Mouse (Mus musculus) thymus, postnatal 10 days (tissue): ENCODE results near the gene Kdelr1.

Experiments
- DNase-seq, 2 experiments: peaks; one replicate each; pipeline ENCODE4 v3.0.0; 2021; ENCODE audit warnings: low spot score in 2 of 2

Kdelr1 gene

DNA sequence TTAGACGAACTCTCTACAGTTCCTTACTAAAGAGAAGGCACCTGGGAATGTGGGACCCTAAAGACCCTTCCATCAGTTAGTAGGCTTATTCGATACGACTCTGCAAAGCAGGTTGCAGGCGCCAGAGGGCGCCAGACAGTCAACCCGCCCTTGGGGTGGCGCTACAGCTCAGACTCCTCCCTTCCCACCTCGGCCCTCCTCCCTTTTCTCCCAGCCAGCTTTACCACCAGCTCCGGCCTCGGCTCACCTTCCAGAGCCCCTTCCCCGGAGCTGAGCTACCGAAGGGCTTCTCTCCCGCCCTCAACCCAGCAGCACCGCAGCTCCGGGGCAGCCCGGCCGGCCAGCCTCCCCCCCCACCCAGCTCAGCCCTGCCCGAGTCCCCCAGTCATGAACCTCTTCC, at the start of gene Kdelr1:
TSS of gene Kdelr1 (plus strand) at position 149 of the 400 bp plus-strand sequence.
- DNase-seq: peak; percentile 82 to 92

DNA sequence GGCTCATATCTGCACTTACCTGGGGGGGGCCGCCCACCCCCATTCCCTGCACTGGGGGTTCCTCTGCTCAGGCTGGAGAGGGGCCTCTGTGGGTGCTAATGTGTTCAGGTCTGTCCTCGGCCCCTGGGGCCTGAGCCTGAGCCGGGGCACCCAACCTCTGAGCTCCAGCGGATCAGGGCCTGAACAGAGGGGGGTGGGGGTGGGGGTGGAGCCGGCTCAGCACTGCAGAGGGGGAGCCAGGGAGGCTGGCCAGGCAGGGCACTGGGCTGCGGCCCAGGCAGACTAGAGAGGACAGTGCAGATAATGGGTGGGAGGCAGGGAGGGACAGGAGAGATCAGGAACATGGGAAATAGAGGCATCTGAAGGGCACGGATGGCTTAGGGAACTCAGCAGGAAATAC, 48.0 kb upstream of the Kdelr1 start, which contains the start of gene Kcnj14:
TSS of gene Kcnj14 (minus strand) at position 185 of the 400 bp plus-strand sequence.
- no peak for DNase-seq

GRCm38 (mm10) chr7:45826631-45827030, 45.9 kb upstream of the Kdelr1 start:
- no peak for DNase-seq

GRCm38 (mm10) chr7:45830427-45831127, 42.0 kb upstream of the Kdelr1 start, which contains the start of gene Grwd1:
TSS of gene Grwd1 (minus strand) at chr7:45830944.
- DNase-seq: peak; percentile 61 to 72

DNA sequence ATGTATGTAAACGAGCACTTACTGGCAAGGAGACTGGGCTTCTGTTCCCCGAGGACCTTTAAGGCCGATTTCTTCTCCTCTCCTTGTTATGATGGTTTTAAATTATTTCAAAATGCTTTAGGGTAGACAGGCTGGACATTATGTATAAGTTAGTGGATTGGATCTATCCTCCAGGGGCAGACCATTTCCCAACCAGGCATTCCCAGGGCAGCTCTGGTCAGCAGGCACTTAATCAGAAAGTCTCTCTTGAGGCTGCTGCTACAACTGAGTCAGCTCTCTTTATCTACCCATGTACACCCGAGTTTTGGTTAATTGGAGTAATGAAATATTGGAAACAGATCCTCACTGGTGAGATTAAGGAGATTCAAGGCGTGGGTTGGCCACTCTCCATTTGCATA, 41.4 kb upstream of the Kdelr1 start:
- DNase-seq: no peak

- DNase-seq: no peak
Measured at GRCm38 (mm10) chr7:45832428-45832827, 40.1 kb upstream of the Kdelr1 start.

DNA sequence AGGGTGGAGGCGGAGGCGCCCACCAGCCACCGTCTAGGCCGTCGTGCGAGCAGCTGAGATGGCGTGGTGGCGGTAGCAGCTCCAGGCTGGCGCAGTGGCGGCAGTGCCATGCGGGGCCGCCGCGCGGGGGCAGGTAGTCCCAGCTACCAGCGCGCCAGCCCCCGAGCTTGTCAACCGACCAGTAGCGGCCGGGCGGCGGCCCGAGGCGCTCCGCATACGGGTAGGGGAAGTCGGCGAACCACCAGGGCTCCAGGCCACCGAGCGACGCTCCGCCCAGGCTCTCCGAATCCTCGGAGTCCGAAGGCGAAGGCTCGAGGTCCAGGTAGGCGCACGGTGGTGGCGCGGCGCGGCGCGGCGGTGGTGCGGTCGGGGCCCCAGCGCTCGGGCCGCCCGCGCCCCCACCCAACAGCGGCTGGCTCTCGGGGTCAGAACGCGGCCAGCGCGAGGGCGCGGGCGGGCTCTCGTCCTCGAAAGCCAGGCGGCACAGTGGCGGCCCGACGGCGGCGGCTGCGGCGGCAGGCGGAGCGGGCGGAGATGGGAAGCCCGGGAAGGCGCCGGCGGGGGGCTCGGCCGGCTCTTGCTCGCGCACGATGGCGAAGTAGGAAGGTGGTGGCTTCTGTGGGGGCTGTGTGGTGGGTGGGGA, 39.3 kb upstream of the Kdelr1 start:
- no peak for DNase-seq

DNA sequence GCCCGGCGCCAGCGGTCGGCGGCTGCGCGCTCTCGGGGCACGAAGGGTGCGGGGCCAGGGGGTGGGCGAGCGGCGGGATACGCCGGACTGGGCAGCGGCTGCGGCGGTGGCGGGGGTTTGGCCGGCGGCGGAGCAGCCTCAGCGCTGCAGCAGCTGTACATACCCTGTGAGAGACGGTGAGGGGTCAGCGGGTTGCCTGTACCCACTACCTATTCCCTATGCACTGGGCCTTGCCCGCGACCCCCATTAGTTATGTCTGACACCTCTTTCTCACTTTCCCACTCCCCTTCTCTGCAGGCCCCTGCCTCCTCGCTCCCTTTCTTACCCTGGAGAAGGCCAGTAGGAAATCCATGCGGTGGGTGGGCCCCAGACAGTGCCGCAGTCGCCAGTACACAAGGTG, 38.6 kb upstream of the Kdelr1 start:
- no peak for DNase-seq

GRCm38 (mm10) chr7:45842950-45843744, 29.4 kb upstream of the Kdelr1 start:
- no peak for DNase-seq

DNA sequence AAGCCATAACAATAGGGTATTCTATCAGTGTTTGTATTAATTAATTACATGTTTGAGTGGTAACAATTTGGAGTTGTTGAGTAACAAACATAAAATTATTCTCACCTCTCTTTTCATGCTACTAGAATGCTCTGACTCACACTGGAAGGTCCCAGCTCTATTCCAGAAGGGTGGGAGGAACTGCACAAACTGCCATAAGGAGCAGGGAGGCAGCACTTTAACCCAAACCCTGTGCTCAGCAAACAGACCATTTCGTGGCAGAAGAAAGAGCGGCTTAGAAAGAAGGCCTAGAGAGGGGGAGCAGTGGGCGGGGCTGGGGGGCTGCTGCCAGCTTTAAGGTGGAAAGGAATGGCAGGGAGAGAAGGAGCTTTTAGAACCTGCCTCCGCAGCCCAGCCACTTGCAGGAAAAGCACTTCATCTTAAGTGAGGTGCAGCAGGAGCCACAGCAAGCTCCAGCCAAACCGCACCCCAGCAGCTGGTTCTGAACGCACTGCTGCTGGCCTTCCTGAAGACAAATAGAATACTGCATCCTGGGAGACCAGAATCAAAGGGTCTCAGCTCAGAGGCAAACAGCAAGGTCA, 24.0 kb upstream of the Kdelr1 start:
- no peak for DNase-seq

DNA sequence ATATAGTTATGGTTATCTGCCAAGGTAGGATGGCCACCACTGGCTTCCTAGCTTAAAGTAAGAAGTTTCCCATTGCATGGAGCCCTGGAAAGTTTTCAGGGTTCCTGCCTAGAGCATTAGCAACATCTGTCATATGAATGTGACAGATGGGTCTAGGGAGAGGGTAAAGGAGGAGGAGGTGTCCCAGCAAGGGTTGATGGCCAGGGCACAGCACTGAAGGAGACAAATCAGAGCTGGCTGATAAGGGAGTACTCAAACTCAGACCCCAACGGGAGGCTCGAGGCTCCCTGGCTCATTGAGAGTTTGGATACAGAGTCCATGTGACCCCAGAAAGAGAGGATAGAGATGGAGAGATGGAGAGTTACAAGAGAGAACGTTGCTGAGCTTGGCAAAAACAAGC, 21.9 kb upstream of the Kdelr1 start:
- DNase-seq: no peak

- DNase-seq: no peak
Measured at GRCm38 (mm10) chr7:45853089-45853488, 19.5 kb upstream of the Kdelr1 start.

- DNase-seq: no peak
Measured at GRCm38 (mm10) chr7:45856950-45857901, 15.3 kb upstream of the Kdelr1 start.

DNA sequence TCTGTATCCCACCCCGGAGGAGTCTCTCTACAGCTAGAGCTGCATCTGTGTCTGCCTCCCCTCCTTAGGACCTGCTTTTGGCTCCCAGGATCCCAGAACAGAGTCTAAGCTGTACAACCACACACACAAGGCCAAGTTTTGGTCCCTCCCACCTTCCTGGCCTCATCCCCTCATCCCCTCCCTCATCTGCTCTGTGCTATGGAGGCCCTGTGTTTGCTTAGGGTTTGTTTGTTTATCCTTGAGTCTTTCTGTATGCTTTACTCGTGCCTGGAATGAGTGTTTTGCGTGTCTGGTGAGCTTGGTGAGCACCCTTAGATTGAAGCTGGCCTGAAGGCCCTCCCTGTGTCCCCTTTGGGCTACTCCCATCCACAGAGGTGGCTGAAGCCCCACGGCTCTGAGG, 13.6 kb upstream of the Kdelr1 start:
- DNase-seq: no peak

GRCm38 (mm10) chr7:45862804-45863203, 9.8 kb upstream of the Kdelr1 start:
- no peak for DNase-seq

GRCm38 (mm10) chr7:45864435-45864834, 8.1 kb upstream of the Kdelr1 start:
- no peak for DNase-seq

DNA sequence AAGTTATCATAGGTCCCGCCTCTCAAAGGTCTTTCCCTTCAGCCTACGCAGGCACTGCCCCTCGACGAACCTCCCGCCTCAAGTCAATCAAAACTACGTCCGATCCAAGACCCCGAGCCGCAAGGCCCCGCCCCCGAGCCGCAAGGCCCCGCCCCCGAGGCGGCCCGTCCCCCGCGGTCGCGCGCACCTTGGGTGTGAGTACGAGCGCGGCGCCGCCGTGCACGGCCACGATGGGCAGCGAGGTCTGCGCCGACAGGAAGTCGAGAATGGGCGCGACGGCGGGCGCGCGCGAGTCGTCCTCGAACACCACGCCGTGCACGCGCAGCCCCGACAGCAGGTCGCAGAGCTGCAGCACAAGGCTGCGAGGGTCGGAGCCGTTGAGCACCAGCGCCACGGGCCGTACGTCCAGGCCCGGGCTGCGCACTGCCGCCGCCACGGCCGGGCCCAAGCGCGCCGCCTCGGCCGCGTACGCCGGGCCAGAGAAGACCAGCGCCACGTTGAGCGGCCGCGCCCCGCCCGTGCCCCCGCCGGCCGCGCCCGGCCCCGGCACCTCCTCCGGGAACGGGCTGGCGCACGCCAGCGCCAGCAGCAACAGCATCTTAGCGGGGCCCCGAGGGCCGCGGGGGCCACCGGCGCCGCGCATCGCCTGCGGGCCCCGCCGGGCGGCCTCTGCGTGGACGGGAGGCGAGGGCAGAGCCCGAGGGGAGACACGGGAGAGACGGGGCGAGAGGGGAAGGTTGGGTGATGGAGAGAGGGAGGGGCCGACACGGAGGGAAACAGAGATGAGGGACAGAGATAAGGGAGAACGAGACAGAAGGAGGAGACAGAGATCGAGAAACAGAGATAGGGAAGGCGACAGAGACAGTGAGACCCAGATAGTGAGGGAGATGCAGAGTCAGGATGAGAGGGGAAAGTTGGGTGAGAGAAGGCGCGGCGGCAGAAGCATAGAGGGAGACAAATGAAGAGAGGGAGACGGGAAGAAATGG, 6.4 kb upstream of the Kdelr1 start:
- peak; percentile 85 to 90 for DNase-seq

- DNase-seq: no peak
Measured at GRCm38 (mm10) chr7:45867871-45868270, 4.7 kb upstream of the Kdelr1 start.

DNA sequence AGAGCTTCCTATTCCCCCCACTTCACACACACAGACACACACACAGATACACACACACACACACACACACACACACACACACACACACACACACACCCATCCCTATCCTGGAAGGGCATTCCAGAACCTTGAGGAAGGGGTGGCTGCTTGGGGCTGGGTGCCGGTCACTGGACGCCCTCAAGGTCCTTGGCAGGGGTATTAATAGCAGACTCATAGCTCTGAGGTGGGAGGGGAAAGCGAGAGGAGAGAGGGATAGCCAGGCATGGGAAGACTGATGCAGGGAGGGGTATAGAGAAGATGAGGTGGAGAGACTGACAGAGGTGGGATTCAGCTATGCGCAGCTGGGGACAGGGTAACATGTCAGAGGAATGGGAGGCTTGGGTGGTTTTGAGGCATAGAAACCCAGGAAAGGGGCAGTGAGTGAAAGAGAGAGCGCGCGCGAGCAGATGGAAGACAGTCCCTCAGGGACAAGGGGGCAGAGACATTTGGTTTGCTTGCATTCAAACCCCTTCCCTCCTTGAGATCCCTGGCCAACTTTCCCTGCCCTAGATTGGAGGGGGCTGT, 3.4 kb upstream of the Kdelr1 start:
- DNase-seq: no peak
